Mouse (Mus musculus) inflammation-experienced regulatory T-cells, adult 6 months (primary cell): ENCODE data around the gene Olfr963. TPM values are rescaled to one million over a fixed set of nuclear protein-coding genes. Genes with fewer than 3 reads are reported as not detected.
"Not testable (repeated sequence)": the region's sequence is repeated elsewhere in the genome, so short reads cannot be mapped to it uniquely, and the experiment has no call there.

Source experiments
- ATAC-seq: one replicate; pipeline ENCODE4 v1.8.0; 2017
- polyA plus RNA-seq, 3 experiments: library from polyadenylated mRNA; unstranded; fragments of 100-300 nt; shearing (Covaris generic); gene quantifications; one replicate each; pipeline ENCODE4 v1.2.1; 2017

Olfr963 gene
- not detected for polyA plus RNA-seq

DNA sequence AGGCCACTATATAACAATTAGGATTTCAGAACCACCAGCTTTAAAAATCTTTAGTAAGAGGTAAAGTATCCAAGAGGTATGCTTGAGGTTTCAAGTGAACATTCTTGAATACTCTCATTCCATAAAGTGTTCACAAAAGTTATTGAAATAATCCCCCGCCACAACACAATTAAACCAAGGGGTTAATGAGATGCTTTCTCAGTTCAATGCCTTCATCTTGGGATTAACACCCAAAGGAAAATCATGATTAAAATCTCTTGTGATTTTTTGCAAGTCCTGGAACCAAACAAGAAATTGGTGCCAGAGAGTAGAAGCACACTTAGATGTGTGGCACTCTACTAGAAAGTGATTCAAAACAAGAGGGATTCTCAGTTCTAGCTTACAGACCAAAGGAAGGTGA, at the start of gene Olfr963:
Gene Olfr963, plus strand, starts transcription at position 301 of the 400 bp plus-strand sequence.
- no peak for ATAC-seq

DNA sequence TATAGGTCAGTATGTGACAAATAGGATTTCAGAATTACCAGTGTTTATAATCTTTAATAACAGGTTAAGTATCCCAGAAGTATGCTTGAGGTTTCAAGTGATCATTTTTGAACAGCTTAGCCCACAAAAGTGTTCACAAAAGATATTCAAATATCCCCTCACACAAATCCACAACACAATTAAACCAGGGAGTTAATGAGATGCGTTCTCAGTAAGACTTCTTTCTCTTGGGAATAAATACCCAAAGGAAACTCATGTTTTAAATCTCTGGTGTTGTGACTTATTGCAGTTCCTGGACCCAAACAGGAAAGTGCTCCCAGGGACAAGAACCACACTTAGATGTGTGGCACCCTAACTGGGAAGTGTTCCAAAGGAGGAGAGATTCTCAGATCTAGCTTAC, 45.9 kb upstream of the Olfr963 start, which contains the start of gene Olfr960:
Gene Olfr960, plus strand, starts transcription at position 301 of the 400 bp plus-strand sequence.
- no peak for ATAC-seq

DNA sequence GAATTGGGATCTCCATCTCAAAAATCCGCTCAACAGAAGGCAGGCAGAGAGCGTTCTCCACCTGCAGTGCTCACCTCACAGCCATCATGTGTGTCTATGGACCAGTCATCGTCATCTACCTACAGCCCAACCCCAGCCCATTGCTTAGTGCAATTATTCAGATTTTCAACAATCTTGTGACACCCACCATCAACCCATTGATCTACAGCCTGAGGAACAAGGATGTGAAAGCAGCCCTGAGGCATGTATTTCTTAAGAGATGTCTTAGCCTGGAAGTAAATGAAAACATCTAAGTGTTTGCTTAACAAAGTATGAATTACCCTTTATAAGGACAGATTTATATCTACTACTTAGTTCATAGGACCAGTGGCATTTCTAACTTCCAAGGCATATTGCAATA, 43.2 kb upstream of the Olfr963 start:
- no peak for ATAC-seq

GRCm38 (mm10) chr9:39624711-39625110, 42.3 kb upstream of the Olfr963 start:
- no peak for ATAC-seq

DNA sequence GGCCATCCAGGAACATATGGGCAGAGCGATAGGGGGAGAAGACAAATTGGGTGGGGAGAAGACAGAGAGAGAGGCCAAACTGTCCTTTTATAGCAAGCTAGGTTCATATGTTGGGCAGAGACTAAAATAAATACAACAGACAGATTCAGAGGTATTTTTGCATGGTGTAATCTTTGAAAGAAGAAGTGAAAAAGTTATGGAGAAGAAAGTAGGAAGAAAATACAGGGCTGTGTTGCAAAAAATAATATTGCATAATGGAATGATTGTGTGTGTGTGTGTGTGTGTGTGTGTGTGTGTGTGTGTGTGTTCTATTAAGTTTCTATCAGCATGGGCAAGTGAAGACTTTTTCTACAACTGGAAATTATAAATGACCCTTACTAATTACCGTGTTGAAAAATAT, 37.9 kb upstream of the Olfr963 start:
- ATAC-seq, result no peak

DNA sequence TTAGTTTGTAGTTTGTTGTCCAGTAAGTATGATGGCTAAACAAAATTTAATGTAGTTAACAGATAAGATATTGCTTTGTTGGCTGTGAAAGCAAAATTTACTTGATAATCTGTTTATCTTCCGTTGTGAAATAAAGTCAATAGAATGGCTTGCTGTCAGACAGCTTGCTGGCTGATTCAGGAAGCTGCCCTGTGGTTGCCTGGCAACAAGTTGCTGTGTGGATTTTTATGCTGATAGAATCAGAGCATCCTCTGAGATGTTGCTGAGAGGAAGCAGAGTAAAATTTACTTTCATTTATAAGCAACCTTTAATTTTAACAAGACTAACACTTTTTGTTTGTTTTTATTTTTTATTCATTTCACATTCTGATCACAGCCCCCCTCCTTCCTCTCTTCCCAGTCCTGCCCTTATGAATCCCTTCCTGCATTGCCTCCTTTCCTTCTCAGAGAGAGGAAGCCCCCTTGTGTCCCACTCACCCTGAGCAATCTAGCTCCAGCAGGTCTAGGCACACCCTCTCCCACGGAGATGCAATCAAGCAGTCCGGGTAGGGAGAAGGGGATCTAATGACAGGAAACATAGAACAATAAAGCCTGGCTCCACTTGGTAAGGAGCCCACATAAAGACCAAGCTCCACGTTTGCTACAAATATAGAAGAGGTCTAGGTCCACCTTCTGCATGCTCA, 33.0 kb upstream of the Olfr963 start:
- no peak for ATAC-seq

GRCm38 (mm10) chr9:39644785-39645184, 22.2 kb upstream of the Olfr963 start, which contains the start of gene Olfr961:
Gene Olfr961 (plus strand): TSS chr9:39645085.
- ATAC-seq, result no peak

- ATAC-seq, result no peak
Observed at GRCm38 (mm10) chr9:39647382-39647781, 19.6 kb upstream of the Olfr963 start.

- ATAC-seq, result no peak
Observed at GRCm38 (mm10) chr9:39654756-39655396, 12.1 kb upstream of the Olfr963 start.

GRCm38 (mm10) chr9:39669723-39670122, 2.7 kb downstream of the Olfr963 start:
- ATAC-seq, result no peak

DNA sequence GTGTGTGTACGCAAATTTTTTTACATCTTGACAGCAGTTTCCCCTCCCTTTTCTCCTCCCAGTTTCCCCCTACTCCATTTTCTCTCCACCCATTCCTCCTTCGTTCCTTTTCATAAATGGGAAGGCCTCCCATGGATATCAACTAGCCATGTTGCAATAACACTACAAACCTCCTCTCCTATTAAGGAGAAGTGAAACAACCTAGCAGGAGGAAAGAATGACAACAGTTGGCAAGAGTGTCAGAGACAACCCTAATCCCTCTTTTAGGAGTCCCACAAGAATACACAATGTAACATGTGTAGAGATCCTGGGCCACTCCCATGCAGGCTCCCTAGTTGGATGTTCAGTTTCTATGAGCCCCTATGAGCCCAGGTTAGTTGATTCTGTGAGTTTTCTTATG, 7.8 kb downstream of the Olfr963 start:
- no peak for ATAC-seq

GRCm38 (mm10) chr9:39678557-39678956, 11.6 kb downstream of the Olfr963 start:
- no peak for ATAC-seq

DNA sequence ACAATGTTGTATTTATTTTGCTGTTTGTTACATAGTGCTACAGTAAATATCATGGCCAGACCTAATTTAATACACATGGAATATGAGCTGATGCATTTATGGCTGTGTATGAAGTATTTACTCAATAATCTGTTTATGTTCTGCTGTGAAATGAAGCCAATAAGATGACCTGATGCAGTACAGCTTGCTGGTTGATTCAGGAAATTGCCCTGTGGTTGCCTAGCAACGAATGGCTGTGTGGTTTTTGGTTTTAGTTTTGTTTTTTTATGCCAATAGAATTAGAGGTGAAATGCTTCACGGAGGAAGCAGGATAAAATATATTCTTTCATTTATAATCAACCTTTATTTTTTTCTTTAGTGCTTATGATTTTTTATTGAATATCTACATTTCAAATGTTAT, 12.3 kb downstream of the Olfr963 start:
- ATAC-seq, result no peak

GRCm38 (mm10) chr9:39701123-39701522, 34.1 kb downstream of the Olfr963 start:
- ATAC-seq, result not testable (repeated sequence)

DNA sequence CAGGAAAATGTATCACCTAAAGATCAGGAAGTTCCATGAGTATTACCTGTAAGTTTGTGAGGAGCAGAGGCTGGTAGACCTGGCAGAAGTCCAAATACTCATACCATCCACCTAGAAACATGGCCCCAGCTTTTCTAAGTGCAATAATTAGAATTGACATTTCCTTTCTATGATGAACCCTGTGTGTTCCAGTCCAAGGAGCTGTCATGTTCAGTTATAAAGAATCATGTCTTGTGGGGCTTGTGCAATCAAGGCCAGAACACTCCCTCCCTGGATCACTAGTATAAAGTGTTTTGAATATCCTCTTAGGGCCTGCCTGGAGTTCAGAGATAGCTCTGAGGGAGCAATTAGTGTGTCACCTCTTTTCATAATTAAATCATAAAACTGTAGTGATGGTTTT, 40.0 kb downstream of the Olfr963 start, which contains the start of gene Olfr149:
Gene Olfr149, minus strand, starts transcription at position 101 of the 400 bp plus-strand sequence.
- ATAC-seq, result no peak

DNA sequence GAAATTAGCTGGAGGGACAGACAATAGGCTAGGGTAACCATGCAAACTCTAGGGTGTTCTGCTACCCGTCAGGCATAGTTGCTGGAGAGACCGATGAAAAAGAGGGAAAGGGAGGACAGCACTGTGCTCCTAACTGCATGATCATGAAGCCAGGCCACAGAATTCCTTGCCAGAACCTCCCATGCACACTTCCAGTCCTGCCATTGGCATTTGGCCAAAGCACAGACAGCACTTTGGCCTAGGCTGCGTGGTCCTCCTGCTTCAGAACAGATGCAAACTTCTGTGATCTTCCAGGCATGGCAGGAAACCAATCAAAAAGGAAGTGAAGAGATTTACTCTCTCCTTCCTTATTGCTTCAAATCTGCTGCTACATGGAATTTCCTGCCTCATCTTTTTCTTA, 42.0 kb downstream of the Olfr963 start:
- ATAC-seq, result no peak

DNA sequence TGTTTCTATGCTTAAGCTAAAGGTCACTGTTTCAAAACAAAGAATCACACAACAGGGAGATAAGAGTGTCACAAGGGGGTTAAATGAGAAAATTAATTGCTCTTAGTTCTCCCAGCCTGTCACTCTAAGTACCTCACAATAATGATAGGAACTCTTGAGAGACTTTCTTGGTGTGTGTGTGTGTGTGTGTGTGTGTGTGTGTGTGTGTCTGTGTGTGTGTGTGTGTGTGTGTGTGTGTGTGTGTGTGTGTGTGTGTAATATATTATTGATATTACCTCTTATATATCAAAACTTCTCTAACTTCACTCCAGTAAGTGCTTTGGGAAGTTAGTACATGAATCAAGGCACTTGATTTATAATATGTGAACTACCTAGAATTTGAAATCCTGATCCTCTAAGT, 44.0 kb downstream of the Olfr963 start, which contains the start of gene Olfr965:
Gene Olfr965, plus strand, starts transcription at position 301 of the 400 bp plus-strand sequence.
- ATAC-seq, result no peak

Other genes starting within 250 kb of the Olfr963 start
- gene Olfr952, start 240.1 kb upstream of the Olfr963 start, polyA plus RNA-seq, result not detected
- not detected for gene Olfr954, start 210.5 kb upstream of the Olfr963 start, polyA plus RNA-seq
- not detected for gene Olfr955, start 195.3 kb upstream of the Olfr963 start, polyA plus RNA-seq
- gene Olfr44, start 173.2 kb upstream of the Olfr963 start, polyA plus RNA-seq, result not detected
- gene Olfr957, start 151.4 kb upstream of the Olfr963 start, polyA plus RNA-seq, result not detected
- gene Olfr958, start 113.2 kb upstream of the Olfr963 start, polyA plus RNA-seq, result not detected
- not detected for gene Olfr959, start 91.6 kb upstream of the Olfr963 start, polyA plus RNA-seq
- gene AW551984, start 62.8 kb upstream of the Olfr963 start, polyA plus RNA-seq, result not detected
- not detected for gene Olfr148, start 56.5 kb upstream of the Olfr963 start, polyA plus RNA-seq
- not detected for gene Olfr960, start 45.8 kb upstream of the Olfr963 start, polyA plus RNA-seq
- not detected for gene Olfr961, start 22.1 kb upstream of the Olfr963 start, polyA plus RNA-seq
- not detected for gene Olfr149, start 39.9 kb downstream of the Olfr963 start, polyA plus RNA-seq
- not detected for gene Olfr965, start 44.1 kb downstream of the Olfr963 start, polyA plus RNA-seq
- not detected for gene Olfr150, start 63.8 kb downstream of the Olfr963 start, polyA plus RNA-seq
- not detected for gene Olfr967, start 79.0 kb downstream of the Olfr963 start, polyA plus RNA-seq
- gene Olfr968, start 116.0 kb downstream of the Olfr963 start, polyA plus RNA-seq, result not detected
- not detected for gene Olfr969, start 123.7 kb downstream of the Olfr963 start, polyA plus RNA-seq
- not detected for gene Olfr970, start 141.7 kb downstream of the Olfr963 start, polyA plus RNA-seq
- gene Olfr971, start 169.7 kb downstream of the Olfr963 start, polyA plus RNA-seq, result not detected
- gene Olfr972, start 199.2 kb downstream of the Olfr963 start, polyA plus RNA-seq, result not detected
- not detected for gene Olfr229, start 240.1 kb downstream of the Olfr963 start, polyA plus RNA-seq